Mouse (Mus musculus) liver, embryonic 14.5 days (tissue): ENCODE data around the gene Bag6. TPM values are rescaled to one million over a fixed set of nuclear protein-coding genes. Genes with fewer than 3 reads are reported as not detected.
A peak's percentile ranks its signal among the peaks of the same experiment; 100 is the strongest.

Experiments used
- ATAC-seq: fragments of 200-750 bp; cut with Nextera tagmentation; 2 replicates; pipeline ENCODE4 v1.8.0; 2017; ENCODE audit warnings: moderate number of reproducible peaks, mild to moderate bottlenecking, moderate library complexity; ENCODE audit not compliant: insufficient read depth
- DNase-seq, 3 experiments: peaks; one replicate each; pipeline ENCODE4 v3.0.0-alpha.2; 2012 to 2013; ENCODE audit warnings: low read depth in 3 of 3, low spot score in 3 of 3
- H3K27ac ChIP-seq: fragments of 300-500 bp; sonication (generic); 2 replicates; pipeline ENCODE4 v1.5.1; 2014; ENCODE audit warnings: moderate library complexity, mild to moderate bottlenecking, control low read depth, inconsistent platforms
- H3K27me3 ChIP-seq: fragments of 300-500 bp; sonication (generic); 2 replicates; pipeline ENCODE4 v1.6.1; 2014; ENCODE audit warnings: mild to moderate bottlenecking, low read length, moderate library complexity; ENCODE audit not compliant: control insufficient read depth, insufficient read depth
- H3K36me3 ChIP-seq: fragments of 300-500 bp; sonication (generic); replicated peaks from 2 replicates; pipeline ENCODE4 v1.6.1; 2014; ENCODE audit warnings: low read depth; ENCODE audit not compliant: control insufficient read depth, insufficient read depth
- H3K4me1 ChIP-seq, 2 experiments: fragments of 200-500 bp in 1 of 2; fragments of 300-500 bp in 1 of 2; sonication (generic) in 1 of 2; replicated peaks; 2 replicates each; pipeline ENCODE4 v1.6.1; 2012 to 2014; ENCODE audit warnings: antibody characterized with exemption in 1 of 2, inconsistent platforms in 1 of 2, low read length in 1 of 2; ENCODE audit not compliant: control insufficient read depth in 2 of 2, insufficient read depth in 2 of 2
- H3K4me2 ChIP-seq: fragments of 300-500 bp; sonication (generic); 2 replicates; pipeline ENCODE4 v1.6.1; 2014; ENCODE audit warnings: low read depth, mild to moderate bottlenecking, control low read depth, moderate library complexity
- H3K4me3 ChIP-seq, 2 experiments: fragments of 200-500 bp in 1 of 2; fragments of 300-500 bp in 1 of 2; sonication (generic) in 1 of 2; 2 replicates each; pipeline ENCODE4 v1.5.1; 2012 to 2014; ENCODE audit warnings: low read depth in 2 of 2, low read length in 2 of 2, mild to moderate bottlenecking in 2 of 2, control low read depth in 1 of 2, inconsistent platforms in 1 of 2, moderate library complexity in 1 of 2; ENCODE audit not compliant: insufficient read depth in 1 of 2
- H3K9ac ChIP-seq: fragments of 300-500 bp; sonication (generic); replicated peaks from 2 replicates; pipeline ENCODE4 v1.6.1; 2014; ENCODE audit warnings: mild to moderate bottlenecking, control low read depth, moderate library complexity
- H3K9me3 ChIP-seq: fragments of 300-500 bp; sonication (generic); 2 replicates; pipeline ENCODE4 v1.6.1; 2016; ENCODE audit warnings: low read length, mixed read lengths; ENCODE audit not compliant: control insufficient read depth
- CTCF ChIP-seq: IDR thresholded peaks from 2 replicates; pipeline ENCODE4 v1.5.1; 2016; ENCODE audit warnings: antibody characterized with exemption, low read depth, control low read depth
- EP300 ChIP-seq: IDR thresholded peaks from 2 replicates; pipeline ENCODE4 v1.6.1; 2016; ENCODE audit warnings: antibody characterized with exemption, low read depth
- WGBS: fragments of 180-500 bp; shearing (Covaris S2); extraction: QIAGEN DNeasy Blood & Tissue Kit; methylation state at CpG from one replicate; pipeline ENCODE4 v1.1.7; 2014; ENCODE audit not compliant: insufficient replicate concordance; 5-methylcytosine and 5-hydroxymethylcytosine counted together
- polyA plus RNA-seq, 2 experiments: library from polyadenylated mRNA; depleted of rRNA in 1 of 2; stranded (reverse) in 1 of 2; unstranded in 1 of 2; fragments of >200 nt; fragmentation: Nextera tagmentation in 1 of 2; extraction: Ambion mirVana in 1 of 2; gene quantifications; 2 replicates each; pipeline versions ENCODE4 v1.2.1 to v1.2.3; 2012 to 2014

The Bag6 gene
- polyA plus RNA-seq, 2 experiments, result 22.9 to 45.7 TPM

DNA sequence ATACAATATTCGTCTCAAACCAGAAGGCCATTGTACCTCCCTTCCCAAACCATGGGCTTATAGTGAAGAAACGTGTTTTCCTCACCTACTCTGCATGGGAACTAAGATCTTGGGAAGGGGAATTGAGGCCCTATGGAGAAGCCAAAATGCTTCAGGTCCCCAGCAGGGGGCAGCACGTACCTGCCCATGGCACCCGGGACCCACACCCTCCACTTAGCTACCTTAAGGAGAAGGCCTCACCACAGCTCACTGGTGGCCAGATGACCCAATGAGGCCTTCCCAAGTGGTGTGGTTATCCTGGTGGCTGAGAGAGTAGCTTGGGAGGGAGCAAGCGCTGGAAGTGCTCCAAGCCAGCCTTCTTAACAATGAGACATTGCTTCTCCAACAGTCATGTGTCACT lies 43.5 kb downstream of the Bag6 start:
- ATAC-seq, result peak; percentile 50; the same call in 1 of the 2 replicates
- Histone ChIP-seq H3K4me3 (no peak overlapping the region), H3K9me3 (no peaks in the 10 kb centered on the region), H3K4me2 (no peak overlapping the region), H3K27me3 (no peaks in the 10 kb centered on the region), H3K36me3 (no peaks in the 10 kb centered on the region), H3K9ac (no peak overlapping the region), H3K27ac (no peak overlapping the region), H3K4me1 (peaks cover 0 to 4% of the 10 kb centered on the region in 2 experiments; a peak in 1 of 4 replicates)
- peak in 1 of 3 experiments; percentile 34 for DNase-seq
- 6% methylated on average over 5 of the region's 5 CpGs for whole genome bisulfite sequencing
- TF ChIP-seq EP300 (no peak), CTCF (peak; percentile 95)

DNA sequence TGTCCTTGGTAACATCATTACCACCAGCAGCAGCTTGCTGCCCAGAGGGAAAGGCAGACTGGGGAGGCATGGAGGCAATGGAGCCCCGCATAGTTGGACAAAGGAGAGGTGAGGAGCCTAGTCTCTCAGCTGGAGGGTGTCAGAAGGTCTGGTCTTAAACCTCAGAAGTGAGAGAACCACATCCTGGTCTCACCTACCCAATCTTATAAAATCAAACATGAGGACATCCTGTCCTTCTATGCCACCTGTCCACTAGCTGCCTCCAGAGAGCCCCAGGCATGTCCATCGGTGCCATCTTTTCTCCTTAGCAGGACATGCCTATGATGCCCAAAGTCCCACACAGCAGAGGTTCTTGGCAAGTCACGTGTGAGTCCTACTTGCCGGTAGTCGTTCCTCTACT lies 45.1 kb downstream of the Bag6 start:
- Histone ChIP-seq H3K4me2 (no peak overlapping the region), H3K9ac (no peak overlapping the region), H3K9me3 (no peaks in the 10 kb centered on the region), H3K27me3 (no peaks in the 10 kb centered on the region), H3K36me3 (no peaks in the 10 kb centered on the region), H3K4me3 (no peak overlapping the region), H3K27ac (no peak overlapping the region), H3K4me1 (peaks cover 0 to 4% of the 10 kb centered on the region in 2 experiments; a peak in 1 of 4 replicates)
- WGBS, result 63% methylated on average over 5 of the region's 5 CpGs
- no peak for DNase-seq
- ATAC-seq, result no peak
- TF ChIP-seq EP300, result no peak
- TF ChIP-seq CTCF, result no peak

DNA sequence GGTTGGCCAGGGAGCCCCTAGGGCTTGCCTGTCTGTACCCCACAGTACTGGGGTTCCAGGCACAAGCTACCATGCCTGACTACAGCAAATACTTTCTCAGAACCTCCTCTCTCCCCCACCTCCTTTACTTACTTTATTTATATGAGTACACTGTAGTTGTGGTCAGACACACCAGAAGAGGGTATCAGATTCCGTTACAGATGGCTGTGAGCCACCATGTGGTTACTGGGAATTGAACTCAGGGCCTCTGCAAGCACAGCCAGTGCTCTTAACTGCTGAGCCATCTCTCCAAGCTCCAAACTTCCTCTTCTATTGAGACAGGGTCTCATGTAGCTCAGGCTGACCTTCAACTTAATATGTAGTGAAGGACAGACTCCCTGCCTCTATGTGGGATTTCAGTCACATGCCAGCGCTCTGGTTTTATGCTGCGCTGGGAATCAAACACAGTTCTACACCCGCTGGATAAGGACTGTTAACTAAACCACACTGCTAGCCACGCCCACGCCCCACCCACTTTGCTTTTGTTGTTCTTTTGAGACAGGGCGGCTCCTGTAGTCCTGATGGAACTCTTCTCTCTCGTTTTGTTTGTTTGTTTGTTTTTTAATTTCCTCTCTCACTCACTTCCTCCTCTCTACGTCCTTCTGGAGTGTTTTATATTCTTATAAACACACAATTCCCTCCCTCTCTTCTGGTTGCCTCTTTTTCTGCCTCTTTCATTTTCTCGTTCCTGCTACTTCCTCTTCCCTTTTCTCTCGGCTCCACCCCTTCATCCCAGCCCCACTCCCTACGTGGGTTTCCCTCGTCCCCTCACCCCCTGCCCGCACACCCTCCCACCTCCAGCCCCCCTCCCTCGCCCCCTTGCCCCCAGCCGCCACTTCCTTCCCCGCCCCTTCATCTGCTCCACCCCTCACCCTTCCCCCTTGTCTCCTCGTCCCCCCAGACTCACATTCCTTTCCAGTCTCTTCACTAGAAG lies 50.9 kb downstream of the Bag6 start:
- Histone ChIP-seq H3K36me3 (no peaks in the 10 kb centered on the region), H3K27ac (no peak overlapping the region), H3K4me1 (peaks cover 3 to 9% of the 10 kb centered on the region in 2 experiments; a peak in 3 of 4 replicates), H3K4me3 (peak overlapping the region; percentile 50 to 53), H3K9me3 (no peaks in the 10 kb centered on the region), H3K4me2 (peak overlapping the region; percentile 64), H3K9ac (peak overlapping the region; percentile 38), H3K27me3 (no peaks in the 10 kb centered on the region)
- TF ChIP-seq EP300, result no peak
- TF ChIP-seq CTCF, result no peak
- WGBS, result under 1% methylated on average over 18 of the region's 18 CpGs
- peak in 2 of 3 experiments; percentile 45 to 68 for DNase-seq
- ATAC-seq, result peak; percentile 54; the same call in 1 of the 2 replicates

DNA sequence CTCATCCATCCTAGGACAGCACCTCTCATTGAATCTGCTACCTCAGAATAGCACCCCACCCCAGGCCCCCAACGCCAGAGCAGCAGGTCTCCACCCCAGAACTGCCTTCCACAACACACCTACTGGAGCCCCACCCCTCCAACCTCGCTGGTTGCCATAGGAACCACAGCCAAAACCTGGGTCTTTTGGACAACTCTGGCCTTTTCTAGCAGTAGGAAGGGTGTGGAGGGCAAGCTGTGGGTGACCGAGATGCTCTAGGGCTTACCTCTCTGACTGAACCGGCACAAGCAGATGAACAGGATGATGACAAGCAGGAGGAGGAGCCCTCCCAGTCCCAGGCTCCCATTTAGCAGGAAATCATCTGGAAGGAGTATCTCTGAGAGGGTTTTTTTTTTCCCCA lies 51.7 kb downstream of the Bag6 start:
- no peaks in the 10 kb centered on the region for H3K9me3 ChIP-seq
- H3K4me3 ChIP-seq, result peak overlapping the region; percentile 5 to 53; a peak in 3 of 4 replicates
- ATAC-seq, result 0 out of 2 replicates have a peak, but pooled peaks have one; percentile 12
- no peak for TF ChIP-seq EP300
- TF ChIP-seq CTCF, result no peak
- 2% methylated on average over 4 of the region's 4 CpGs for WGBS
- no peak for DNase-seq
- H3K27ac ChIP-seq, result no peak overlapping the region
- peaks cover 3 to 10% of the 10 kb centered on the region in 2 experiments; a peak in 3 of 4 replicates for H3K4me1 ChIP-seq
- no peak overlapping the region for H3K9ac ChIP-seq
- H3K27me3 ChIP-seq, result no peaks in the 10 kb centered on the region
- H3K36me3 ChIP-seq, result no peaks in the 10 kb centered on the region
- H3K4me2 ChIP-seq, result peak overlapping the region; percentile 64

DNA sequence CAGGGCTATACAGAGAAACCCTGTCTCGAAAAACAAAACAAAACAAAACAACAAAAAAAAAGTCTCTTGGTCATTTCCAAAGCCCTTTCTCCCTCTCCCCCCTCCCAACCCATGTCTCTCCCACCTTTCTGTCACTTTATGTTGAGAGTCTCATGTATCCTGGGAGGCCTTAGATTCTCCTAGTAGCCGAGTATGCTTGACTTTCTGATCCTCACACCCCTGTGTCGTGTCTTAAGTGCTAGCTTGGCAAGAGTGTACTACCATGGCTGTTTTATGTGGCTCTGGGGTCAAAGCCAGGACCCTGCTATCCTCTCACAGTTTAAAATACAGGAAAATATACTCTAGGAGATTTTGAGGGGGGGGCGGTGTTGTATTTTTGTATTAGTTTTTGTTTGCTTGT lies 52.4 kb downstream of the Bag6 start:
- Histone ChIP-seq H3K4me1 (peaks cover 3 to 11% of the 10 kb centered on the region in 2 experiments; a peak in 3 of 4 replicates), H3K4me3 (no peak overlapping the region), H3K36me3 (no peaks in the 10 kb centered on the region), H3K4me2 (peak overlapping the region; percentile 15; the same call in 1 of the 2 replicates), H3K27ac (no peak overlapping the region), H3K9me3 (no peaks in the 10 kb centered on the region), H3K27me3 (no peaks in the 10 kb centered on the region), H3K9ac (no peak overlapping the region)
- TF ChIP-seq EP300 (no peak), CTCF (no peak)
- 59% methylated on average over 4 of the region's 4 CpGs for whole genome bisulfite sequencing
- no peak for ATAC-seq
- no peak for DNase-seq
